Mouse (Mus musculus) liver, postnatal 0 days (tissue): ENCODE measurements around the gene Tmem230.

Source experiments
- CTCF ChIP-seq: sonication (generic); IDR thresholded peaks from 2 replicates; pipeline ENCODE4 v1.5.1; 2016; ENCODE audit warnings: antibody characterized with exemption, low read depth
- EP300 ChIP-seq: IDR thresholded peaks from 2 replicates; pipeline ENCODE4 v1.6.1; 2016; ENCODE audit warnings: antibody characterized with exemption, low read depth, mild to moderate bottlenecking

DNA sequence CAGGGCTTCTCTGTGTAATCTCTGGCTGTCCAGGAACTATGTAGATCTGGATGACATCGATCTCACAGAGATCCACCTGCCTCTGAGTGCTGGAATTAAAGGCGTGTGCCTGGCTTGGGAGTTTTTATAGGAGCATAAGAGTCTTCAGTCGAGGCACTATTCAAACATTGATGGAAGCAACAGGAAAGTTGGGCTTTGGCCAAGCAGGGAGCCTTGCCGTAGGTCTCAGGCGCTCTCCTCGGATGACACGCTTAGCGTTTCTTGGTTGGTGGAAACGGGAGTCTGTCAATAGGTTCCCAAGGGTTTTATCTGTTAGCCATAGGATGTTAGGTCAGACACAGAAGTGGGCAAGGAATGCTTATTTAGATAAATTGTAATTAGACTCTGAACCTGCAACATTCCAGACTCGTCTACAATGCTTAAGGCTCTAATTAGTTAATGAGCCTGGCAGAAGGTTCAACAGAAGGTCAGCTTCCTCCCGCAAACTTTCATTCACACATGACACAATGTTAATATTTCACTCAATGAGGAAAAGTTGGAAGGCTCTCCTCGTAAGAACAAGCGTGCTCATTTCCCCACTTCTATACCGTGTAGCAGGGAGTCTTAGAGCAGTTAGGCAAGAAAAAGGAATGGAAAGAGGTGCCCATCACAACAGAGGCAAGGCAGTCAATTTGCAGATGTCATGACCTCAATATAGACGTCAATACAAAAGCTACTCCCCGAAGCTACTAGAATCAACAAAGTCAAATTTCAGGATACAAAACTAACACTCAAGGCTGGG lies 13.4 kb downstream of the Tmem230 start:
- no peak for TF ChIP-seq CTCF
- no peak for TF ChIP-seq EP300
